Mouse (Mus musculus): ENCODE results near the gene Impad1.

GRCm38 (mm10) chr4:4782882-4783685, 10.1 kb downstream of the Impad1 start:
- TF ChIP-seq CTCF (IDR thresholded peaks at IDR 0.05), result no peak
- TF ChIP-seq EP300 (IDR thresholded peaks at IDR 0.05), result no peak
